8 mouse cellular contexts compared by ENCODE assay signal in the genomic region with DNA sequence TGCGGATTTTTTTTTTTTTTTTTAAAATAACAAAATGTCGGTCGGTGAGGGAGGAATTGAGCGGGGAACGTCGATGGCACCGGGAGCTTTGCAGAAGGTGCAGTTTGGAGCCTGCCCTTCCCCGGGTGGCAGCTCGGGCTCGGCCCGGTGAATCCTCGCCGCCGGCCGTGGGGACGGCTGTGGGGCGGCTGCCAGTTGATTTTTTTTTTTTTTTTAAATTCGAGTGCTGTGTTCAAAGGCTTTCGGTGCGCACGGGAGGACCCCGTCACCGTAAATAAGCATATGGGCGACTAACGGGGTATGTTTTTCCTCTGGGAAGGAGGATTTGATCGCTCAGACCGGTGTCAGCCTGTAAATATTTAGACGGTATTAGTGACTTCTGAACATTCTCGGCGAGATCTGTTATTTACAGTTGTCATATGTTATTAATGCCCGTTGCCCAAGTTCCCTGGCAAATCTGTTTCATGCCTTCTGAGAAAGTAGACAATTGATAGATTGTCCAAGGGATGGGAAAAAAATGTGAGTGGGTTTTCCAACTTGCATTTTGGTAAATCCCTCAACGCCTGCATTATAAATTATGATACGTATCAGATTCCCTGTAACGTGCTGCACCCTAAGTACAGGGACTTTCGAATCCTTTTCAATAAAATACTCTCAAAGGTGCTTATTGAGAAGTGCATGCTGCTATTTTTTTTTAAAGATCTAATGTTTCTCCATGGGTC. TPM values are rescaled to one million over a fixed set of nuclear protein-coding genes. Genes with fewer than 3 reads are reported as not detected.
A peak's percentile ranks its signal among the peaks of the same experiment; 100 is the strongest.
DNase-seq lines count a peak whose midpoint lies in the region; ATAC-seq and TF ChIP-seq lines count a peak whose summit lies in the region.

No protein-coding gene starts in this region.

- peak overlapping the region; percentile 82 for H3K4me3 ChIP-seq in E14TG2a.4 (replicated peaks; ENCODE audit: low read length)
- H3K4me3 ChIP-seq in cerebellum, adult 2 months (replicated peaks; ENCODE audit: insufficient read depth, low read depth, low read length), result peak overlapping the region; percentile 96
- H3K4me3 ChIP-seq in gastrocnemius, adult 2 months, result peak overlapping the region; percentile 89
- peak overlapping the region; percentile 81 for H3K4me3 ChIP-seq in intestine, embryonic 16.5 days (ENCODE audit: low read length)
- peak overlapping the region; percentile 94 for H3K4me3 ChIP-seq in lung, adult 2 months (replicated peaks; ENCODE audit: extremely low read depth, low read depth, low read length)
- H3K4me3 ChIP-seq in olfactory bulb, adult 2 months (ENCODE audit: insufficient read depth, low read depth, low read length), result peak overlapping the region; percentile 88

- H3K9me3 ChIP-seq in E14TG2a.4 (ENCODE audit: low read length), result no peaks in the 10 kb centered on the region
- H3K9me3 ChIP-seq in intestine, embryonic 16.5 days (ENCODE audit: control insufficient read depth, low read length), result no peaks in the 10 kb centered on the region

- peak overlapping the region; percentile 97 for H3K9ac ChIP-seq in intestine, embryonic 16.5 days (ENCODE audit: low read depth, low read length)

- no peak for TF ChIP-seq CTCF in E14TG2a.4 (conservative IDR thresholded peaks at IDR 0.05; ENCODE audit: low read length)
- TF ChIP-seq CTCF in cerebellum, adult 2 months (IDR thresholded peaks at IDR 0.05; ENCODE audit: borderline replicate concordance, insufficient read depth, low read depth, low read length), result no peak
- TF ChIP-seq CTCF in gastrocnemius, adult 2 months (IDR thresholded peaks at IDR 0.05), result no peak
- TF ChIP-seq CTCF in lung, adult 2 months (IDR thresholded peaks at IDR 0.05; ENCODE audit: insufficient read depth, low read length), result no peak
- no peak for TF ChIP-seq CTCF in olfactory bulb, adult 2 months (IDR thresholded peaks at IDR 0.05; ENCODE audit: insufficient read depth, low read depth, low read length)

- H3K36me3 ChIP-seq in E14TG2a.4 (ENCODE audit: insufficient read depth, low read length), result peaks cover 24% of the 10 kb centered on the region
- H3K36me3 ChIP-seq in intestine, embryonic 16.5 days (ENCODE audit: control insufficient read depth, insufficient read depth, low read length), result no peaks in the 10 kb centered on the region

- H3K27me3 ChIP-seq in E14TG2a.4 (ENCODE audit: insufficient read depth, low read length), result peaks cover 5% of the 10 kb centered on the region; the same call in 1 of the 2 replicates
- H3K27me3 ChIP-seq in cerebellum, adult 2 months (ENCODE audit: control insufficient read depth, insufficient read depth, low read length), result no peaks in the 10 kb centered on the region
- no peaks in the 10 kb centered on the region for H3K27me3 ChIP-seq in intestine, embryonic 16.5 days (replicated peaks; ENCODE audit: control insufficient read depth, insufficient read depth, low read length)

- H3K4me1 ChIP-seq in E14TG2a.4 (replicated peaks; ENCODE audit: low read depth, low read length), result peaks cover 38% of the 10 kb centered on the region
- H3K4me1 ChIP-seq in cerebellum, adult 2 months (ENCODE audit: control insufficient read depth, insufficient read depth, low read length), result no peaks in the 10 kb centered on the region; the same call in 1 of the 2 replicates
- H3K4me1 ChIP-seq in intestine, embryonic 16.5 days (ENCODE audit: control insufficient read depth, insufficient read depth, low read length), result peaks cover 17% of the 10 kb centered on the region
- H3K4me1 ChIP-seq in lung, adult 2 months (ENCODE audit: control insufficient read depth, insufficient read depth, low read length), result peaks cover 16% of the 10 kb centered on the region
- H3K4me1 ChIP-seq in olfactory bulb, adult 2 months (ENCODE audit: control insufficient read depth, insufficient read depth, low read length), result no peaks in the 10 kb centered on the region; the same call in 1 of the 2 replicates

- intact Hi-C loops in gastrocnemius, adult 2 months (cut with DNase I), result no loop called here

- TF ChIP-seq POLR2A in cerebellum, adult 2 months (IDR thresholded peaks at IDR 0.05; ENCODE audit: borderline replicate concordance, insufficient read depth, low read length), result no peak
- TF ChIP-seq POLR2A in lung, adult 2 months (IDR thresholded peaks at IDR 0.05; ENCODE audit: borderline replicate concordance, extremely low read depth, low read depth, low read length), result no peak
- no peak for TF ChIP-seq POLR2A in olfactory bulb, adult 2 months (IDR thresholded peaks at IDR 0.05; ENCODE audit: insufficient read depth, low read depth, low read length)

- H3K27ac ChIP-seq in cerebellum, adult 2 months (ENCODE audit: insufficient read depth, low read length), result peak overlapping the region; percentile 90
- peak overlapping the region; percentile 89 for H3K27ac ChIP-seq in gastrocnemius, adult 2 months
- H3K27ac ChIP-seq in intestine, embryonic 16.5 days (ENCODE audit: low read length), result peak overlapping the region; percentile 97
- H3K27ac ChIP-seq in olfactory bulb, adult 2 months (ENCODE audit: insufficient read depth, low read depth, low read length), result peak overlapping the region; percentile 91

- under 1% methylated on average over 35 of the region's 35 CpGs for WGBS in cerebellum, adult 2 months
- WGBS in intestine, embryonic 16.5 days, result 2% methylated on average over 35 of the region's 35 CpGs
- WGBS in lung, adult 2 months, result 1% methylated on average over 35 of the region's 35 CpGs
- under 1% methylated on average over 35 of the region's 35 CpGs for WGBS in olfactory bulb, adult 2 months

- no peak for ATAC-seq in intestine, embryonic 16.5 days

- peak; percentile 51 for DNase-seq in 3134 (ENCODE audit: extremely low read depth, insufficient read length, low spot score)
- DNase-seq in cerebellum, adult 2 months, result peak; percentile 61 to 66
- DNase-seq in gastrocnemius, adult 2 months, result peak; percentile 44
- DNase-seq in lung, adult 2 months, result peak; percentile 38
- no peak for DNase-seq in frontal cortex, postnatal 25 days (ENCODE audit: low spot score in 2 of 2)

- peak overlapping the region; percentile 58 for H3K4me2 ChIP-seq in intestine, embryonic 16.5 days (ENCODE audit: low read depth, low read length)

RNA-seq across cellular contexts. Expression of a gene that starts 2.0 kb away (rescaled TPM):
- 83.9 and 92.9 TPM in 2 replicates for polyA plus RNA-seq in cerebellum, adult 2 months (2012; rRNA removed)
- 10 to 100 TPM; 24.4 to 29.9 TPM for total RNA-seq in gastrocnemius, adult 2 months (2021)
- 82.0 and 84.7 TPM in 2 replicates for polyA plus RNA-seq in intestine, embryonic 16.5 days (2015; fragmentation: Nextera tagmentation; extraction: Ambion mirVana)
- polyA plus RNA-seq in lung, adult 2 months (2012; rRNA removed), result 24.1 and 33.8 TPM in 2 replicates
- not detected in 2 replicates for polyA plus RNA-seq in olfactory bulb, adult 2 months (2012; ENCODE audit: insufficient read depth, insufficient read length, low replicate concordance, missing spikeins)

Comparison
In these comparisons a context has a peak if more than half of its experiments do, and no peak if none do; other contexts are left out.
1. DNase-seq: peak in 3134 (single experiment), cerebellum, adult 2 months (2 of 2), gastrocnemius, adult 2 months (single experiment) and lung, adult 2 months (single experiment); none in frontal cortex, postnatal 25 days (0 of 2).
2. Peak in every context shown above with its lines, with median percentiles within 50 percentile points of each other: H3K4me3 ChIP-seq and H3K27ac ChIP-seq.